Mouse (Mus musculus): ENCODE results near the gene Wdr91.
A peak's percentile ranks its signal among the peaks of the same experiment; 100 is the strongest.

Wdr91 gene

GRCm38 (mm10) chr6:34910371-34911219, at the start of gene Wdr91:
TSS of gene Wdr91 (minus strand) at chr6:34910876.
- peak; percentile 87 to 90 for DNase-seq (ENCODE audit: low spot score in 2 of 2)

DNA sequence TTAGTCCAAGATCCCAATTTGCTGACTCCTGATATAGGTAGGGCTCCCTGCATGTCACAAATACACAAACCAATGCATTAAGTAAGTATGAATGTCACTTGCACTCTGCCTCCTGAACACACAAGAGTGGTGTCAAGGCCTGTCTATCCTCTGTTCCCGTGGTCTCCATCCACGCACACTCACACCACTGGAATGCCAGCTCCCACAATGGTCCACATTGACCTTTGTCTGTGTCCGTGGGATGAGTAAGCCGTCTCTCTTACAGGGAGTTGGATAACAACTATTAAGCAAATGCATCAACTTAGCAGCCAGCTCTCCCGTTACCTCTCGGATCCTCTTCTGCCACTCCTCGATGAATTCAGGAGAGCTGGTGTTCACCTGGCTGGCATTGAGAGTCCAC, 48.5 kb upstream of the Wdr91 start:
- no peak for DNase-seq (ENCODE audit: low spot score in 2 of 2)

DNA sequence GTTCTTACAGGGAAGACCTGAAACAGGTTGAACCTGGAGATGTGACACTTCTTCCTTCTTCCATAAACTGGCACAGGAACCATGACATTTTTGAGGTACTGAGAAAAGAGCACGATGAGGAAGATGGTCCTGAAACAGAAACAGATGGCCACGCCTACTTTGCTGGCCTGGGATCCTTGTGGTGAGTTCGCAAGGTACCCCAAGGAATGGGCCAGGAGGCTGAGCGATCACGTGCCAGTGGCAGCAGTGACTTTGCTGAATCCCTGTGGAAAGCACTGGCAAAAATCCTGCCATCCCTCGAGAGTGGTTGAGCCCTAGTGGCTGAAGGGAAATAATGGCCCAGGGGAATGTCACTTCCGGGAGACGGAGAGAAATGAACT, 45.2 kb upstream of the Wdr91 start:
- no peak for DNase-seq (ENCODE audit: low spot score in 2 of 2)

DNA sequence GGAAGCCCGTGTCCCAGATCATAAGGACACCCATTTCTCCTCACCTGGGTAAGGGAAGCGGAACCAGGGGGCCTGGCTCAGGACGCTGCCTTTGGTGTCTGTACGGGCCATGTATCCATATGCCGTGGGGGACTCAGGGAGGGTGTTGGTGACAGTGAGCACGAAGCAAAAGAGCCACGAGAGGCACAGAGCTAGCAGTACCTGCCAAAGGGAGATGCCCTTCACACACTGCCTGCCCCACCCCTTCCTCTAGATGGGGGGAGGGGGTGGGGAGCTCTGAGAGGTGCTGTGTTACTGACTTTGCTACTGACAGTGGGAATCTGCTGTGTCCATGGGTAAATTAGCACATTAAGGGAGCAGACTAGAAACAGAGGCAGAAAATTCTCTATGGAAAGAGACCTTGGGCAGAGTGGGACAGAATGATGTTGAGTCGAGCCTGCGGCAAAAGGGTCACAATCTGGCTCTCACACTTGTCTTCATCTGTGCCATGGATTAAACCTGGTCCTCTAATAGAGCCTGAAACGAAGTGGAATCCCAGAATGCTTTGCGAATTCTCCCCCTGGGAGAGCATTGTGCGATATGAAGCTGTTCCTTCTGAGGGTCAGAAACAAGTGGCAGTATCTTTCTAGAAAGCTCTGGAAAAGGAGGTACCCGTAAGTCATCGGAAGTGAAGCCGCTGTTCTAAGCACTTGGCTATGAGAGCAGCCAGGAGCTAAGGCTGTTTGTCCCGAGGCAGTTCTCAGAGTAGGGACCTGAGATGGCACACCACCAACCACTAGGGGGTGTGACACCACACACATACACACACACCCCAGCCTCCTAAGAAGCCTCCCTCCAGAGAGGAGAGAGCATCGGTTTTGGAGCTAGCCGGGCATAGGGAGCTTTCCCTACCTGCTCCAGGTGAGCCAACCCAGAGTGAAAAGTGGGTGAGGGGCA, 44.5 kb upstream of the Wdr91 start:
- DNase-seq (ENCODE audit: low spot score in 2 of 2): peak in 1 of 2 experiments; percentile 21

GRCm38 (mm10) chr6:34951956-34952667, 41.4 kb upstream of the Wdr91 start:
- no peak for DNase-seq (ENCODE audit: low spot score in 2 of 2)

DNA sequence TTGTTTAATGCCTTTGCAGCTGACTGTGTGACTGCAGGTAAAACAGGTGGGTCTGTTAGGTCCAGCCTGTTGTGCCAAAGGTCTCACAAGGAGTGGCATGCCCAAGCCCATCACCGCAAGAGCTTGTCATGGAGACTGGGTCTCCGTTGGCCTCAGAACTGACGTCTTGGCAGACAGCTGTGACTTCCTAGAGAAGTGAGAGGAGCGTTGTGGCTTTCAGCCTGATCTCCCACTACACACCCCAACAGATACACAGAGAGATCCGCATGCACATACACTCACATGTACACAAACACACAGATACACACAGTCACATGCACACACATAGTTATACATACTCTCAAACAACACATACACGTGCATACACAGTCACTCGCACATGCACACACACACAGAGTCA, 40.8 kb upstream of the Wdr91 start:
- DNase-seq (ENCODE audit: low spot score in 2 of 2): no peak

- no peak for DNase-seq (ENCODE audit: low spot score in 2 of 2)
Measured at GRCm38 (mm10) chr6:34948461-34948860, 37.8 kb upstream of the Wdr91 start.

GRCm38 (mm10) chr6:34946486-34947079, 35.9 kb upstream of the Wdr91 start:
- no peak for DNase-seq (ENCODE audit: low spot score in 2 of 2)

DNA sequence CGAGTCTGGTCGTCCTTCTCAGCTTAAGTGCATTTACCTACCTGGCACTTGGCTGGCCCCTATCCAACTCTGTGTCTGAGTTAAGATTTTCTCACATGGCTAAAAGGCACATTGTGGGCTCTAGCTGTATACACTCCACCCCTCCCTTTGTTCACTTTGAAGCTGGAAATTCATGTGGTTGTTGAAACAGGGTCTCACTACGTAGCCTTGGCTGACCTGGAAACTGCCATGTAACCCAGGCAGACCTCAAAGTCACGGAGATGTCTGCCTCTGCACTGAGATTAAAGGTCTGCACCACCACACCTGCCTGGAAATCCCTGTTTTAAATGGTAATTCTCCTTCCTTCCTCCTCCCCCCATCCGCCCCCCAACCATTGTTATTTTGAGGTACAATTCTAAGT, 32.8 kb upstream of the Wdr91 start:
- DNase-seq (ENCODE audit: low spot score in 2 of 2): no peak

- no peak for DNase-seq (ENCODE audit: low spot score in 2 of 2)
Measured at GRCm38 (mm10) chr6:34942446-34942845, 31.8 kb upstream of the Wdr91 start.

GRCm38 (mm10) chr6:34941496-34941895, 30.8 kb upstream of the Wdr91 start:
- no peak for DNase-seq (ENCODE audit: low spot score in 2 of 2)

DNA sequence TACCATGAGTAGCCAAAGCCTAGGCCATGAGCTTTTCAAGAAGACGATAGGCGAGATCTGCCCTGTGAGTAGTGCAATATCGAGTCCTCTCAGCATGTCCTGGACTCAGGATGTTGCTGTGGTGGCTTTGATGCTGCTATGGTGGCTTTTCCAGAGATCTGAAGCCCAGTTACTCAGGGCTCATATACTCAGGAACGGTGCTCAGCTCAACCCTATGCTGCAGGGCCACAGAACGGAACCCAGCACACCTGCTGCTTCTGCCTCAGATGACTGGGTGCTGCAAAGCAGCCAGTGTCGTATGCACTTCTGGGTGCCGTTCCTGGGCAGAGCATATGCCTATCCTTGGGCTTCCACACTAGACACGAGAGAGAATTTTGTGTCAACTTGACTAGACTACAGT, 28.8 kb upstream of the Wdr91 start:
- no peak for DNase-seq (ENCODE audit: low spot score in 2 of 2)

DNA sequence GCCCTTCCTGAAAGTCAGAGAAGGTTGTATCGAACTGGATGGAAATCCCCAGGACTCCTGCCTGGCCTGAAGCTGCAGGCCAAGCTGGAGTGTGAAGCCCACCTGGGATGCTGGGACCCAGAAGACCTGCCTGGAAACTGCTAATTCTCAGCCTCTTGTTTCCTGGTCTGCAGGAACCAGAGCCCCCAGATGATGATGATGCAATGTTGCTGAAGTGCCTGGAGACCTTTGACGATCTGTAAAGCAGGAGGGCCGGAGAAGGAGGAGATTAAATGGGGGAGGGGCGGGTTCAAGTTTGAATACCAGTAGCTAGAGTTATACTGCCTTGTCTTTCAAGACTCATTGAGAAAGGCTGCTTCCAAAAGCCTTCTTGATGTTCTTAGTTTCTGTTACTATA, 28.3 kb upstream of the Wdr91 start:
- no peak for DNase-seq (ENCODE audit: low spot score in 2 of 2)

DNA sequence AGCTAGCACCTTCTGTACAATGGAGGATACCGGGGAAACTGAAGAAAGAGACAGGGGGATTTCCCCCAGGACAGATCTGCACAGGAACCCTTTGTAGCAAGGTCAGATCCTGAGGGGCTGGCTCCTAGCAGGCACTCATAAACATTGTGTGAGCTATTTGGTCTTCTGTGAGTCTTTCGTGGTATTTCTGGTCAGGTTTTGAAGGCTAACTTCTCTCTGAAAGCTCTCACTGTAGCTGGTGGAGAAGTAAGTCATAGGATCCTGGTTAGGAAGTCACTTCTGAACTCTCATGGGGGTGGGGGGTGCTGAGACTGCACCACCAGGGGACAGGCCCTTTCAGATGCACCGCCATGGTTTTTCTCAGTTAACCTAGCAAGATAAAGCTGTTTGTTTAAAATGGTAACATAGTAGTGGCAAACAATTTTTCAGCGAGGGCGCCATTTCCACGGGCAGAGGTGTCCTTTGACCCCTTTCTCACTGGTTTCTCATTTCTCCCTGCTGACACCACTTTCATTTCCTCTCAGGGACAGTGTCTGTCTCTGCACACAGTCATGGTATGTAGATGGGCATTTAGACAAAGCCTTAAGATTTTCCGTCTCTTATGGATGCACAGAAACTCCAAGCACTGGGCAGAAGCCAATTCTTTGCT, 27.7 kb upstream of the Wdr91 start:
- peak in 1 of 2 experiments; percentile 31 for DNase-seq (ENCODE audit: low spot score in 2 of 2)

DNA sequence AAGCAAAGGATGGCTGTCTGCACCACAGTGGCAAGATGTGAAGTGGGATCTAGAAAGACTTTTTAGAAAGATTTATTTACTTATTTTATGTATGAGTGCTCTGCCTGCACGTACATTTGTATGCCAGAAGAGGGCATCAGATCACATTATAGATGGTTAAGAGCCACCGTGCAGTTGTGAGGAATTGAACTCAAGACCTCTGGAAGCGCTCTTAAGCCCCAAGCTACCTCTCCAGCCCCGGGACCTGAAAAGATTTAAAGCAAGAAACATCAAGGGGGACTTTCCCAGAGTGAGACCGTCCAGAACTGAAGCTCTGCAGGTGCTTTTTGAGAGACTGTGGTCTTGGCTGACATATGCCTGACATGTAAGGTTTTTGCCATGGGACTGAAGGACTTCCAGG, 26.1 kb upstream of the Wdr91 start:
- no peak for DNase-seq (ENCODE audit: low spot score in 2 of 2)

DNA sequence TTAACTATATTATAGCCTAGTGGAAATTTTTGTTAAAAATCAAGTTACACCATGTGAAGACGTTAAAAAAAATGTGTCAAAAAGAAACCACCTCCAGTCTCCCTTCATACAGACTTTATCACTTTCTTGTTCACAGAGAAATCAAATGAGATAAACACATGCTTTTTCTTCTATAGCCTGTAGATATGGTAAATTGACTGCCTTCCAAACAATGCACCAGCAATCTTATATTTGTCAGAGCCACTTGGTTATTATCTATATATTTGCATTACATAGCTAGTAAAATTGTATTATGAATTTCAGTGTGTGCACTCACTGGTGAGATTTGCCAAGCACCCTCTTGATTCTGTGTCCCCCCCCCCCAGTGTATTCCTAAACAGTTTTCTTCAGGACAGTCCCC, 22.0 kb upstream of the Wdr91 start:
- DNase-seq (ENCODE audit: low spot score in 2 of 2): no peak

DNA sequence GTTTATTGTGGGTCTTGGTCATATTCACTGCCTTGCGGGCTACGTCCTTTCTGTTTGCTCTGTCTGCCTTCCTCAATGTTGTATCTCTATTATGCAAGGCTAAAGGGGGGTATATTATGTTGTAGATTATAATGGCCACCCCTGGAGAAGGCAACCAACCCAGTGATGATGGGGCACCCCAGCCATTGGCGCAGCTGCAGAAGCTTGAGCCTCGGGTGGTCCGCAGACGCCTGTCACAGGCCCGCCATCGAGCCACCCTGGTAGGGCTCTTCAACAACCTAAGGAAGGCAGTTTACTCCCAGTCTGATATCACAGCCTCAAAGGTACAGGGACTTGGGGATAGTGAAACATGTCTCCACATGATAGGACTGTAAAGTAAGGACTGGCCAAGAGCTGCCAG, 16.9 kb upstream of the Wdr91 start:
- DNase-seq (ENCODE audit: low spot score in 2 of 2): no peak

- peak; percentile 36 to 43 for DNase-seq (ENCODE audit: low spot score in 2 of 2)
Measured at GRCm38 (mm10) chr6:34927156-34927555, 16.5 kb upstream of the Wdr91 start.

GRCm38 (mm10) chr6:34921941-34922340, 11.3 kb upstream of the Wdr91 start:
- peak; percentile 33 to 62 for DNase-seq (ENCODE audit: low spot score in 2 of 2)

DNA sequence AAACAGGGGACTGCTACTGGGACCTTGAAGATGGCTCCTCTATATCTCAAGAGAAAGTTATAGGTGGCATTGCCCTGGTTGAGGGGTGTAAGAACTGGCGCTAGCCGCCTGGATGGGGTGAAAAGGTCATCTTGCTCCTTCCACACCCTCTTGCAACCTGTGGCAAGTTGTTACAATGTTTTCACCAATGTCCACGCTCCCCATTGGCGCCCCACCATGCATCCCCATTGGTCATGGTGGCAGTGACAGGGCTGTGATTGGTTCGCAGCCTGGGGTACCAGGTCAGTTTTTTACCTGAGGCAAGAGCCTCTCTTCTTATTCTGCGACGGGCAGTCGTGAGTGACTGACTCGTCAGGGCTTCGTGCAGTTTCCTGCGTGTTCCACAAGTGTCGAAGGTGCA, 10.0 kb upstream of the Wdr91 start:
- DNase-seq (ENCODE audit: low spot score in 2 of 2): no peak

DNA sequence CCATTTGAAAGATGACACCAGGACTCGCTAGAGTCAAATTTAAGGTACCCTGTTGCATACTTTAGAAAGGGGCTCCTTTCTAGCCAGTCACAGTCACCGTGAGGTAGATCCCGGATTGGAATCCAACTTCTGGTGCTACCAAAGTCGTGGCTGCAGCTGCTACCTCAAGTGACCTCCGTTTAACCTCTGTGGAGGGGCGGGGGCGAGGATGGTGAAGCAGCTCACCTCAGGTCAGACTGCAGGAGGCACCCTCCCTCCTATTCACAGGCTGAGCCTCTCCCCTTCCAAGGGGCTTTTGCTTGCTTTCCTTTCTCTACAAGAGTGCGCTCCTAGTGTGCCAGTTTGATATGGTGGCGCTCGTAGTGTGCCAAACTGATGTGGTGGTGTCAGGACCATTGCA, 9.3 kb upstream of the Wdr91 start, which contains the start of gene Stra8:
Gene Stra8, plus strand, starts transcription at position 208 of the 400 bp plus-strand sequence.
- DNase-seq (ENCODE audit: low spot score in 2 of 2): no peak
